Mouse (Mus musculus) ES-Bruce4 (cell line): ENCODE measurements at regions not wholly inside any gene's neighbourhood (a gene's known extent, or its start where the extent isn't known, plus 50 kb on each side); places are given as distances from the start of the nearest gene placed in this dataset.

Experiments used
- CTCF ChIP-seq: IDR thresholded peaks from one replicate; pipeline ENCODE4 v1.8.1; 2011; ENCODE audit warnings: low read depth, low read length
- EP300 ChIP-seq: IDR thresholded peaks from 2 replicates; pipeline ENCODE4 v1.6.1; 2011; ENCODE audit warnings: low read depth, low read length; ENCODE audit not compliant: insufficient read depth
- POLR2A ChIP-seq: IDR thresholded peaks from one replicate; pipeline ENCODE4 v1.8.1; 2011; ENCODE audit warnings: low read length; ENCODE audit not compliant: insufficient read depth

GRCm38 (mm10) chr6:66101555-66102071, 149.2 kb downstream of the 4930544G11Rik start:
- TF ChIP-seq CTCF (no peak), EP300 (no peak), POLR2A (no peak)
